Mouse (Mus musculus): ENCODE data around the gene Tnk2. TPM values are rescaled to one million over a fixed set of nuclear protein-coding genes. Genes with fewer than 3 reads are reported as not detected.
A peak's percentile ranks its signal among the peaks of the same experiment; 100 is the strongest.

Tnk2 gene
- polyA plus RNA-seq, 1 experiment = 105 TPM

DNA sequence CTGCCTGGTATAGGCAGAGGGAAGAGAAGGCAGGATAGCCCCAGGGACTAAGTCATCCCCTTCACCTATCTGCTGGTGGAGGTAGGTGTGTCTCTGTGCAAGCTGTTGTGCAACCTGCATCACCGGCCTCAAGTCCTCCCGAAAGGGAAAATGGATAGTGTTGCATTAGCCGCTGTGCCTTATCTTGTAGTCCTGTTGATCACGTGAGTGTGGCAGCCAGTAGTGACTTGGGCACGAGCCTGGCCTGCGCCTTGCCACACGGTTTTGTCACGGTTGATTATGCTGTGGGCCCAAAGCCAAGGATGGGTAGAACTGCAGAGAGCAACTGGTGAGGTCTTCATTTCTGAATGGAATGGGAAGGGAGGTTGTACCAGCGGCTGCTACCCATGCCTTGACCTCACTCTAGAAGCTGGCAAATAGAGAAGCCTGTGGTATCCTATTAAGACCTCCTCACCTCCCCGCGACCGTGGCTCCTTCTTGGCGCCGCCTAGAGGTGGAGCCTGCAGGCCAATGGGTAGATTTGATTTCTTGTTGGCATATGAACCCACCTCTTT is 1.8 kb downstream of the Tnk2 start:
- 4% methylated on average over 14 of the region's 14 CpGs for WGBS
- H3K4me3 ChIP-seq (replicated peaks; ENCODE audit: control insufficient read depth, low read depth, low read length) = peak overlapping the region; percentile 65
- TF ChIP-seq CTCF (IDR thresholded peaks at IDR 0.05; ENCODE audit: control insufficient read depth, insufficient read depth, low read length) (peak; percentile 51; the same call in 1 of the 2 replicates), POLR2A (IDR thresholded peaks at IDR 0.05; ENCODE audit: borderline replicate concordance, control insufficient read depth, low read depth, low read length) (peak; percentile 46; the same call in 1 of the 2 replicates)
- peaks cover 7% of the 10 kb centered on the region for H3K4me1 ChIP-seq (ENCODE audit: control insufficient read depth, insufficient read depth, low read length)
- peak overlapping the region; percentile 20; the same call in 1 of the 2 replicates for H3K27ac ChIP-seq (ENCODE audit: control insufficient read depth, insufficient read depth, low read depth, low read length, poor library complexity)

DNA sequence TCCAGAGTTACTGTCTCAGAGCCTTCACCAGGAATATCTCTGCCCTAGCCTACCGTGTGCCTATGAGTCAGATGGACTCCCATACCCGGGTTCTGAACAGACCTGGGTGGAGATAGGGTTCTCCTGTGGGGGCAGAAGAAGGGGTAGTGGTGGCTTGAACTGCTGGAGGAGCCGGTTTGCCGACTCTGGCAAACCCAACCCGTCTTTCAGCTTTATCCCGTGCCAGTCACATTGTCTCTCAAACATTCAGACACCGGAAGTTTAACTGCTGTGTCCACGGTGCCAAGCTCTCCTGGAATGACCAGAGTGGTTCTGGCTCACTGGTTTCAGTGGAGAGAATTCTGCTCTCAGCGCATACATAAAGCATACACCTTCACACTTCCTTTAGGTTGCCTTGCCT is 2.3 kb downstream of the Tnk2 start:
- 80% methylated on average over 9 of the region's 9 CpGs for WGBS
- TF ChIP-seq CTCF (IDR thresholded peaks at IDR 0.05; ENCODE audit: control insufficient read depth, insufficient read depth, low read length) = no peak
- no peak for TF ChIP-seq POLR2A (IDR thresholded peaks at IDR 0.05; ENCODE audit: borderline replicate concordance, control insufficient read depth, low read depth, low read length)
- H3K4me3 ChIP-seq (replicated peaks; ENCODE audit: control insufficient read depth, low read depth, low read length) = peak overlapping the region; percentile 65
- peaks cover 9% of the 10 kb centered on the region for H3K4me1 ChIP-seq (ENCODE audit: control insufficient read depth, insufficient read depth, low read length)
- H3K27ac ChIP-seq (ENCODE audit: control insufficient read depth, insufficient read depth, low read depth, low read length, poor library complexity) = no peak overlapping the region; the same call in 1 of the 2 replicates

DNA sequence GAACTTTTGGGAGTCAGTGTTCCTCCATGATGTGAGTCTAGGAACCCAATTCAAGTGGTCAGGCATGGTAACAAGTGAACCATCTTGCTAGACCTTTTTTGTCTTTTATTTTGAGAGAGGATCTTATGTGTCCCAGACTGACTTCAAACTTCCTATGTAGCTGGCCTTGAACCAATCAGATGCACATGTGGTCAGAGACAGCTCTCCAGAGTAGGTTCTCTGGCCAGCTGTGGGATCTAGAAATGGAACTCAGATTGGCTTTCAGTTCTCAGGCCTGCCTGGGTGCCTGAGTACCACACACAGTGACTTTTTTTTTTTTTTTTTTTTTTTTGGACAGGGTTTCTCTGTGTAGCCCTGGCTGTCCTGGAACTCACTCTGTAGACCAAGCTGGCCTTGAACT is 4.0 kb downstream of the Tnk2 start:
- Histone ChIP-seq H3K27ac (ENCODE audit: control insufficient read depth, insufficient read depth, low read depth, low read length, poor library complexity) (no peak overlapping the region), H3K4me1 (ENCODE audit: control insufficient read depth, insufficient read depth, low read length) (peaks cover 12% of the 10 kb centered on the region), H3K4me3 (replicated peaks; ENCODE audit: control insufficient read depth, low read depth, low read length) (no peak overlapping the region)
- TF ChIP-seq POLR2A (IDR thresholded peaks at IDR 0.05; ENCODE audit: borderline replicate concordance, control insufficient read depth, low read depth, low read length) = no peak
- TF ChIP-seq CTCF (IDR thresholded peaks at IDR 0.05; ENCODE audit: control insufficient read depth, insufficient read depth, low read length) = no peak

DNA sequence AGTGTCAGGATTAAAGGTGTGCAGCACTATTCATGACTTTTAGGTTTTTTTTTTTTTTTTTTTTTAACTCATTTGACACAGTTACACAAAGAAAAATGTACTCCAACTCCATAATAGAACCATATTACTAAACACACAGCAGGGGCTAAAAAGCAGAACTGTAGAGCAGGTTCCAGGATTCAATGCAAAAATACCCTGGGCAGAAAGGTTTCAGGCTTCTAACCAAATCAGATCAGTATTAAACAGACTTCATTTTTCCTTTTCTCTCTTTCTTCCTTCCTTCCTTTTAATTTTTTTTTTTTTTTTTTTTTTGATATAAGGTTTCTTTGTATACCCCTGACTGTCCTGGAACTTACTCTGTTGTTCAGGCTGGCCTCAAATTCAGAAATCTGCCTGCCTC is 6.8 kb downstream of the Tnk2 start:
- Histone ChIP-seq H3K4me1 (ENCODE audit: control insufficient read depth, insufficient read depth, low read length) (peaks cover 10% of the 10 kb centered on the region), H3K4me3 (replicated peaks; ENCODE audit: control insufficient read depth, low read depth, low read length) (no peak overlapping the region), H3K27ac (ENCODE audit: control insufficient read depth, insufficient read depth, low read depth, low read length, poor library complexity) (peak overlapping the region; percentile 67; the same call in 1 of the 2 replicates)
- no peak for TF ChIP-seq CTCF (IDR thresholded peaks at IDR 0.05; ENCODE audit: control insufficient read depth, insufficient read depth, low read length)
- no peak for TF ChIP-seq POLR2A (IDR thresholded peaks at IDR 0.05; ENCODE audit: borderline replicate concordance, control insufficient read depth, low read depth, low read length)

DNA sequence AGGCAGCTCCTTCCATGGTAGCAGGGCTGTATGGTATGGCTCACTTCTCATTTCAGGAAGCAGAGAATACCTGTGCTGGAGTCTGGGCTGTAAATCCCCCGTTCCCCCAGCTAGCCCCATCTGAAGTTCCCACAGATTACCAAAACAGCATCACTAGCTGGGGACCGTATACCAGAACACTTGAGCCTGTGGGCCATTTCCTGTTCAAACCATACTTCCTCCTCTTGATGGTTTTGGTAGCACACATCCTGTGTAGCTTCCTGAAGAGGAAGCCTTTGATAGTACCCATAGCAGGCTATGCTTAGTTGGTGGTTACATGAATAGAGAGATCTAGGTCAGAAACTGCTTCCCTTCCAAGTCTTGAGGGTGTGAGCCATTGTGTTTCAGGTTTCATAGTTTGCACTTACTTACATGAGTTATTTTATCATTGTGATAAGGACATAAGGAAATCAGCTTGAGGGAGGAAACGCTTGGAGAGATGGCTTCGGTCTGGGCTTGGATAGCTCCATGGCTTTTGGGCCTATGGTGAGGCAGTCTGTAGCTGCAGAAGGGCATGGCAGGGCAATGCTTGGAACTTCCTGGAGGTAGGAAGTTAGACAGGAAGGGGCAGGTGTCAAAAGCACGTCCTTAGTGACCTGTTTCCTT is 7.4 kb downstream of the Tnk2 start:
- Histone ChIP-seq H3K4me1 (ENCODE audit: control insufficient read depth, insufficient read depth, low read length) (peaks cover 10% of the 10 kb centered on the region), H3K27ac (ENCODE audit: control insufficient read depth, insufficient read depth, low read depth, low read length, poor library complexity) (peak overlapping the region; percentile 89), H3K4me3 (replicated peaks; ENCODE audit: control insufficient read depth, low read depth, low read length) (no peak overlapping the region)
- TF ChIP-seq CTCF (IDR thresholded peaks at IDR 0.05; ENCODE audit: control insufficient read depth, insufficient read depth, low read length) = no peak
- no peak for TF ChIP-seq POLR2A (IDR thresholded peaks at IDR 0.05; ENCODE audit: borderline replicate concordance, control insufficient read depth, low read depth, low read length)
- WGBS = 6% methylated on average over 5 of the region's 5 CpGs

DNA sequence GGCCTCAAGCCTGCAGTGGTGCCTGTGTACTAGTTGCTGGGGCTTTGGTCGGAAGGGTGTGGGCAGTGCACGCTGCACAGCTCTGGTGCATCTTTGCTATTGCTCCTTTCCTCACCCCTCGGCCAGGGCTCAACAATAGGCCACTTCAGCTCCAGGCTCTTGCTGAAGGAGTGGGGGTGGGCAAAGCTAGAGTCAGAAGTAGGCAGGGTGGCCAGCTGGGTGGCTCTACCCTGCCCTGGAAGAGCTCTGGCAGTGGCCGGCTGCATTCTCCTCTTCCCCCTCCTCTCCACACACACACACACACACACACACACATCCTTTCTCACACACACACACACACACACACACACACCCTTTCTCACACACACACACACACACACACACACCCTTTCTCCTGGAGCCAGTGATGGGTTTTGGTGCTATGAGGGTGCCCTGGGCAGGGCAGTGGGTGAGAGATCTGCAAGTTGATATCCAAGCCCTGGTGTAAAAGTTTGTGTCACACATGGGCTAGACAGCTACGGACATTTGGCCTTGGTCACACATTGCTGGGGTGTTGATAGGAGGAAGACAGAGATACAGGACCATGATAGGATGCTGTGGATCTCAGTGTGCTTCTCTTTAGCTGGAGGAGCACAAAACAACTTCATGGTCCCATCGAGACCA is 10.5 kb downstream of the Tnk2 start:
- Histone ChIP-seq H3K4me3 (replicated peaks; ENCODE audit: control insufficient read depth, low read depth, low read length) (no peak overlapping the region), H3K4me1 (ENCODE audit: control insufficient read depth, insufficient read depth, low read length) (peaks cover 7% of the 10 kb centered on the region), H3K27ac (ENCODE audit: control insufficient read depth, insufficient read depth, low read depth, low read length, poor library complexity) (no peak overlapping the region)
- TF ChIP-seq CTCF (IDR thresholded peaks at IDR 0.05; ENCODE audit: control insufficient read depth, insufficient read depth, low read length) (no peak), POLR2A (IDR thresholded peaks at IDR 0.05; ENCODE audit: borderline replicate concordance, control insufficient read depth, low read depth, low read length) (no peak)
- 86% methylated on average over 6 of the region's 6 CpGs for WGBS

DNA sequence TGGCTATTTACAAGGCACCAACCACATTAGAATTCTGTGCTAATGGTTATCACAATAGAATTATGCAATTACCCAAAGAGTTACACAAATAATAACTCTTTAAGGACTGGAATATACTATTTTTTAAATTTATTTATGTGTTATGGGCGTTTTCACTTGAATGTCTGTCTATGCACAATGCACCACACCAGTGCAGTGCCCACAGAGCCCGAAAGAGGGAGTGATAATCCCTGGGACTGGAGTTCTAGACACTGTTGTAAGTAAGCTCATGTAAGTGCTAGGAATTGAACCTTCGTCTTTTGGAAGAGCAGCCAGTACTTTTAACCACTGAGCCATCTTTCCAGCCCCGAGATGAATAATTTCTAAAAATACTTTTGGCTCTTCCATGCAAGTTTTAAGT is 11.9 kb downstream of the Tnk2 start:
- H3K27ac ChIP-seq (ENCODE audit: control insufficient read depth, insufficient read depth, low read depth, low read length, poor library complexity) = no peak overlapping the region
- H3K4me3 ChIP-seq (replicated peaks; ENCODE audit: control insufficient read depth, low read depth, low read length) = no peak overlapping the region
- no peak for TF ChIP-seq POLR2A (IDR thresholded peaks at IDR 0.05; ENCODE audit: borderline replicate concordance, control insufficient read depth, low read depth, low read length)
- no peak for TF ChIP-seq CTCF (IDR thresholded peaks at IDR 0.05; ENCODE audit: control insufficient read depth, insufficient read depth, low read length)
- 83% methylated on average over 4 of the region's 4 CpGs for WGBS
- H3K4me1 ChIP-seq (ENCODE audit: control insufficient read depth, insufficient read depth, low read length) = peaks cover 7% of the 10 kb centered on the region

DNA sequence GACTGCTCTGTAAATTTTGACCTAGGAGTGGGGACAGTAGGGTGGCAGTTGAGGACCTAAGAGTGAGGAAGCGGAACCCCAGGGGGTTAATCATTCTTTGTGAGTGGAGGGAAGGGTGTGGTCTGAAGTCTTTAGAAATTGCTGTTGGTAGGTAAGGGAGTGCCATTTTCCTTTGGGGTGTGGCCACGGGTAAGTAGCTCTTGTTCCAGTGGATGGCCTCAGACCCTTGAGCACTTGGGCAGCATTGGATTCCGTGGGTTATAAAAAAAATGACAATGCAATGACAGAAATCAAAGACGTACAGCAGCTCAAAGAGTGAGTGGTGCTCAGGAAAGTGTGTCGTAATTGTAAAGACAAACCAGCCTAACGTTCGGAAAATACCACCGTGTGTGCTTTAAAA is 12.6 kb downstream of the Tnk2 start:
- no peak for TF ChIP-seq POLR2A (IDR thresholded peaks at IDR 0.05; ENCODE audit: borderline replicate concordance, control insufficient read depth, low read depth, low read length)
- TF ChIP-seq CTCF (IDR thresholded peaks at IDR 0.05; ENCODE audit: control insufficient read depth, insufficient read depth, low read length) = no peak
- Histone ChIP-seq H3K27ac (ENCODE audit: control insufficient read depth, insufficient read depth, low read depth, low read length, poor library complexity) (peak overlapping the region; percentile 26; the same call in 1 of the 2 replicates), H3K4me3 (replicated peaks; ENCODE audit: control insufficient read depth, low read depth, low read length) (no peak overlapping the region), H3K4me1 (ENCODE audit: control insufficient read depth, insufficient read depth, low read length) (peaks cover 4% of the 10 kb centered on the region)
- 47% methylated on average over 8 of the region's 8 CpGs for whole genome bisulfite sequencing

Data from bone marrow, adult 2 months (tissue).